Mouse (Mus musculus) liver, embryonic 12.5 days (tissue): ENCODE results near the gene M6pr. TPM values are rescaled to one million over a fixed set of nuclear protein-coding genes. Genes with fewer than 3 reads are reported as not detected.

ENCODE experiments used
- ATAC-seq: fragments of 200-750 bp; cut with Nextera tagmentation; 2 replicates; pipeline ENCODE4 v1.8.0; 2017; ENCODE audit warnings: moderate number of reproducible peaks, mild to moderate bottlenecking, moderate library complexity
- H3K27ac ChIP-seq: fragments of 300-500 bp; sonication (generic); 2 replicates; pipeline ENCODE4 v1.5.1; 2016; ENCODE audit warnings: mild to moderate bottlenecking
- H3K27me3 ChIP-seq: fragments of 300-500 bp; sonication (generic); replicated peaks from 2 replicates; pipeline ENCODE4 v1.6.1; 2016; ENCODE audit warnings: mild to moderate bottlenecking, moderate library complexity
- H3K36me3 ChIP-seq: fragments of 300-500 bp; sonication (generic); 2 replicates; pipeline ENCODE4 v1.6.1; 2016; ENCODE audit warnings: mild to moderate bottlenecking, moderate library complexity
- H3K4me1 ChIP-seq: fragments of 300-500 bp; sonication (generic); 2 replicates; pipeline ENCODE4 v1.6.1; 2016
- H3K4me2 ChIP-seq: fragments of 300-500 bp; sonication (generic); 2 replicates; pipeline ENCODE4 v1.6.1; 2016; ENCODE audit warnings: mild to moderate bottlenecking, moderate library complexity
- H3K4me3 ChIP-seq: fragments of 300-500 bp; sonication (generic); 2 replicates; pipeline ENCODE4 v1.5.1; 2016; ENCODE audit warnings: mild to moderate bottlenecking, moderate library complexity
- H3K9ac ChIP-seq: fragments of 300-500 bp; sonication (generic); 2 replicates; pipeline ENCODE4 v1.6.1; 2016; ENCODE audit warnings: mild to moderate bottlenecking, moderate library complexity
- H3K9me3 ChIP-seq: fragments of 300-500 bp; sonication (generic); replicated peaks from 2 replicates; pipeline ENCODE4 v1.6.1; 2016; ENCODE audit warnings: mild to moderate bottlenecking, moderate library complexity
- WGBS: fragments of 180-500 bp; shearing (Covaris S2); methylation state at CpG from one replicate; pipeline ENCODE4 v1.1.7; 2016; ENCODE audit not compliant: insufficient replicate concordance; 5-methylcytosine and 5-hydroxymethylcytosine counted together
- polyA plus RNA-seq: library from polyadenylated mRNA; unstranded; fragments of >200 nt; fragmentation: Nextera tagmentation; extraction: Ambion mirVana; gene quantifications from 2 replicates; pipeline ENCODE4 v1.2.1, GENCODE M21; 2016

The M6pr gene
- polyA plus RNA-seq, 1 experiment from 2014 or later: 116 TPM

DNA sequence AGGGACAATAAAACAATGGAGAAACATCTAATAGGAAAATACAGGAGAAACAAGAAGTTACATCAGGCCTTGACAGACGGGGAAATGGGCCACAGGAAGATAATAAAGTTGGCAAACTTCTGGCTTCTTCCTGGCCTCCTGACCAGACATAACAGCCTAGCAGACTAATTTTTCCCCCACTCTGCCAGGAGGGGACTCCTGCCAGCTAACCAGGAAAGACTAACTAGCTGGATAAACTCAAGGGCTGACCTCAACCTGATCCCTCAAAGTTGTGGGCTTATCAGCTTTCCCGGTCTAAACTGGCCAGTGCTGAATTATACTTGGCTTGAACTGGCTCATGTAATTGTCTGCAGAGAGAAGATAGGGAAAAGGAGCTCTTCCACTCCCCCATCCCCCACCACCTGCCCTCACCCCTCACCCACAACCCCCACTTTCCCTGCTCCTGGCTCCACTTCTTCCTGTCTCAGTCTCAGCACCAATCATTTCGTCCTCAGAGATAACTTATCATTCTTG lies 8.8 kb upstream of the M6pr start:
- no peak for ATAC-seq
- Histone ChIP-seq H3K4me1 (peaks cover 19% of the 10 kb centered on the region), H3K27ac (no peak overlapping the region), H3K36me3 (no peaks in the 10 kb centered on the region), H3K9me3 (no peaks in the 10 kb centered on the region), H3K9ac (no peak overlapping the region), H3K4me2 (no peak overlapping the region), H3K27me3 (peaks cover 5% of the 10 kb centered on the region; the same call in 1 of the 2 replicates), H3K4me3 (no peak overlapping the region)
- 15% methylated on average over 3 of the region's 3 CpGs for WGBS

DNA sequence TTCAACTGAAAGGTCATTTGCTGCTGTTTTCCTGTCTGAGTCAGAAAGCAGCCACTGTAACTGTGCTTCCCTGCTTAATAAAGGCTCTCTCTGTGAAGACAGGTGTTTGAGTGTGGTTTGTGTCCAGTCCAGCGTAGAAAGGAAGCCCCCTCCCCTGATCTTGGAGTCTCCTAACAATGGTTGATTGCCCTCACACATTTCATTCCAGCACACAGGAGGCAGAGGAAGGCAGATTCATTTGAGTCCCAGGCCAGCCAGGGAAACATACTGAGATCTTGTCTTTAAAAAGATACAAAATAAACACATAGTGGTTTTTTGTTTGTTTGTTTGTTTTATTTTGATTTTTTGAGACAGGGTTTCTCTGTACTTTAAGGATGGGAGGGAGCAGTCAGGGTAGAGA lies 6.4 kb upstream of the M6pr start:
- no peak for ATAC-seq
- H3K4me1 ChIP-seq: peaks cover 15% of the 10 kb centered on the region
- no peak overlapping the region for H3K9ac ChIP-seq
- 55% methylated on average over 1 of the region's 1 CpGs for WGBS
- H3K4me2 ChIP-seq: no peak overlapping the region
- no peaks in the 10 kb centered on the region for H3K36me3 ChIP-seq
- H3K27ac ChIP-seq: no peak overlapping the region
- no peaks in the 10 kb centered on the region for H3K9me3 ChIP-seq
- no peak overlapping the region for H3K4me3 ChIP-seq
- peaks cover under 1% of the 10 kb centered on the region; the same call in 1 of the 2 replicates for H3K27me3 ChIP-seq

DNA sequence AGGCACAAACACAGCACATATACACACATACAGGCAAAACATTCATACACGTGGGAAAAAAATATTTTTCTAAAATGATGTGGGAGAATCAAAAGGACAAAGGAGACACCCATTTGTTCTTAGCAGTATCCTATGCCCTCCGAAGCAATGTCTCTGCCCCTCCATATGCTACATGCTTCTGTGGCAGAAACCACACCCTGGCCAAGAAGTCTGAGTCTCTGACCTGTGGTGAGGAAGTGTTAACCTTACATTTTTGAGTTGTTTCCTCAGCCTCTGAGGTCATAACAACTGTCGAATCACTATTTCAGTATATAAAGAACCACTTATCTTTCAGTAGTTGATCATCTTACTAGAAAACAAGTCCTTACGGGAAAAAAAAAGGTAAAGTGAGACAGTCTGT lies 5.9 kb upstream of the M6pr start:
- H3K9me3 ChIP-seq: no peaks in the 10 kb centered on the region
- 65% methylated on average over 4 of the region's 4 CpGs for WGBS
- ATAC-seq: no peak
- H3K4me2 ChIP-seq: no peak overlapping the region
- no peak overlapping the region for H3K27ac ChIP-seq
- H3K4me3 ChIP-seq: no peak overlapping the region
- peaks cover 12% of the 10 kb centered on the region for H3K4me1 ChIP-seq
- H3K36me3 ChIP-seq: no peaks in the 10 kb centered on the region
- H3K27me3 ChIP-seq: no peaks in the 10 kb centered on the region
- H3K9ac ChIP-seq: no peak overlapping the region

DNA sequence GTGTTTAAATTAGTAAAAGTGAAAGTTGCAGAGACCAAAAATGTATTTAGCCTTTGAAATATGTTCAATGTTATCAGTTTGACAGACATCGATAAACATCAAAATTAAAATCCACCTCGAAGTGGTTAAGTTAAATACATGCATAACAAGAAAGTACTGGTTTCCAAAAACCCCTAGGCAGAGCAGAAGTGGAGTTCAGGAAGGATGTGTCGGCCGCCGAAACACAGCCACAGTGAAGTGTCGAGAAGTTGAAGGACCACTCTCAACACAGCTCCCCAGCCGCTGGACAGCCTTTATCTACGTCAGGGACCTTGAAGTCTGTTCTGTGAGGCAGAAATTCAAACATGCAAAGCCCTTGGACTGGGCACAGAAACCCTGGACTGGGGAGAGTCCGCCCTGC lies 5.0 kb upstream of the M6pr start:
- H3K4me3 ChIP-seq: no peak overlapping the region
- ATAC-seq: no peak
- H3K27me3 ChIP-seq: no peaks in the 10 kb centered on the region
- no peak overlapping the region for H3K4me2 ChIP-seq
- H3K4me1 ChIP-seq: peaks cover 5% of the 10 kb centered on the region; the same call in 1 of the 2 replicates
- no peaks in the 10 kb centered on the region for H3K36me3 ChIP-seq
- H3K9ac ChIP-seq: no peak overlapping the region
- no peaks in the 10 kb centered on the region for H3K9me3 ChIP-seq
- WGBS: 58% methylated on average over 9 of the region's 9 CpGs
- no peak overlapping the region for H3K27ac ChIP-seq

DNA sequence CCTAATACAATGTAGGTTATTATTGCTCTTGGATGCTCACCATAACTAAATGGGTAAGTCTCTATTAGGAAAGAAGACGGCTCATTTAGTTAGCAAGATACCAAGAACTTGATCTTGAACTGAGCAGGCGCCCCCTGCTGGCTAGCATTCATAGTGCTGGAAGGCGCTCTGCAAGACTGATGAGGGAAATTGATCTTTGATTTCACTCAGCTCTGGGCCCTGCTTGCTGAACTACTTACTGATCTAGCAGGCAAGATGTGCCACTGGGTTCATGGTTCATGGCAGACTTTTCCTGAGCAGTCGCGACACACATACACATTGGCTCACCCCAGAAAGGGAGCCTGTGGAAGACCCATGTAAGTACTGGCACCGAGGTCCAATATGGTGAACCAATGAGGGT lies 4.2 kb upstream of the M6pr start:
- no peaks in the 10 kb centered on the region for H3K9me3 ChIP-seq
- no peak for ATAC-seq
- H3K4me2 ChIP-seq: no peak overlapping the region
- peaks cover 5% of the 10 kb centered on the region; the same call in 1 of the 2 replicates for H3K4me1 ChIP-seq
- H3K36me3 ChIP-seq: no peaks in the 10 kb centered on the region
- H3K4me3 ChIP-seq: no peak overlapping the region
- H3K27me3 ChIP-seq: no peaks in the 10 kb centered on the region
- H3K9ac ChIP-seq: no peak overlapping the region
- H3K27ac ChIP-seq: no peak overlapping the region
- WGBS: 31% methylated on average over 6 of the region's 6 CpGs

DNA sequence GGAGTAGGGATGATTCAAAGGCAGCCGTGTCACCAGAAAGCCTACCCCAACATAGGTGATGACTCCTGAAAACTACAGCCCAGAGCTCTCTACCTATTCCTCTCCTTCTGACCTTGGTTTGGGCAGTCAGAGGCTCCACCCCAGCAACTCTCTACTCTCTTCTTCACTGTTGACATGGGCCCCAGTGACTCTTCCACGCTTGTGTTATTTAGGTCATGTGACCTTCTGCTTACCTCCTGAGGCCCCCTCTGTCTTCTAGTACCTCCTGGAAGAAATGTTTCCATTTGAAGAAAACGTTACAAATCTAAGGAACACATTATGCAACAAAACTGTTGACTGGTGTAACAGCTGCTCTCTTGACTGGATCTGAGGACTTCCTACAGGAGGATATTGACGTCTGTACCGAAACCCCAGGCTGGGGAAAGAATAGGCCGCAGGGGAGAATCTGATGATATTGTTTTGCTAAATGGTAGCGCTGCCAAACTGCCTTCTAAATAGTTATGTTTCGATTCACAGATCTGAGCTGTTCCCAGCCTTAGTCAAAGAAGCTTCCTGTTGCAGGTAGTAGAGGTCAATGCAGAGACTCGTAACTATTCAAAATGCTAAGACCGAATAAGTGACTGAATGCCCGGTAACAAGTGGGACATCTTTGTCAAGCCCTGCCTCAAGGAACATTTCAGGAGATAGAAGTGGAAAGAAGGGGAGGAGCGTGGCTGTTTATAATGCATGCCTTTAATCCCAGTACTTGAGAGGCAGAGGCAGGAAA lies 3.5 kb upstream of the M6pr start:
- Histone ChIP-seq H3K4me3 (no peak overlapping the region), H3K36me3 (no peaks in the 10 kb centered on the region), H3K4me2 (no peak overlapping the region), H3K9me3 (no peaks in the 10 kb centered on the region), H3K27ac (no peak overlapping the region), H3K4me1 (peaks cover 2% of the 10 kb centered on the region), H3K27me3 (no peaks in the 10 kb centered on the region), H3K9ac (no peak overlapping the region)
- 74% methylated on average over 12 of the region's 12 CpGs for WGBS
- ATAC-seq: no peak

DNA sequence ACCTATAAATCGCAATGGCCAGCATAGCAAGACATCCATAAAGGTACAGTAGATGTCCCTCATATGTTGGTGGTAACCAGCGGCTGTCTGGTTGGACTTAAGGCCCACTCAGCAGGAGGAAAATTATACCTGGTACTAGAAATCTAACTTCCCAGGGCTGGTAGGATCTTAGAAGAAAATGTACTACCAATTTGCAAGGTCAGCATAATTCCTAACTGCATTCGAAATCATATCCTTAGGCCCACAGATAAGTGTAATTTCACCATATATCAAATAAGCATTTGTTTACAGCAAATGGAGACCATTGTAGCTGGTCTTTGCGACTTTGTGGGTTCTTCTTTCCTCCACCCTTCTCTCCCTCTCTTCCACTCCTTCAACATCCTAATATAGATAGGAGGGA lies 1.8 kb upstream of the M6pr start:
- H3K9me3 ChIP-seq: no peaks in the 10 kb centered on the region
- H3K27ac ChIP-seq: no peak overlapping the region
- H3K9ac ChIP-seq: no peak overlapping the region
- H3K4me3 ChIP-seq: no peak overlapping the region
- WGBS: 78% methylated on average over 4 of the region's 4 CpGs
- peaks cover 18% of the 10 kb centered on the region for H3K4me1 ChIP-seq
- H3K36me3 ChIP-seq: peaks cover 4% of the 10 kb centered on the region
- ATAC-seq: no peak
- H3K27me3 ChIP-seq: no peaks in the 10 kb centered on the region
- H3K4me2 ChIP-seq: no peak overlapping the region

DNA sequence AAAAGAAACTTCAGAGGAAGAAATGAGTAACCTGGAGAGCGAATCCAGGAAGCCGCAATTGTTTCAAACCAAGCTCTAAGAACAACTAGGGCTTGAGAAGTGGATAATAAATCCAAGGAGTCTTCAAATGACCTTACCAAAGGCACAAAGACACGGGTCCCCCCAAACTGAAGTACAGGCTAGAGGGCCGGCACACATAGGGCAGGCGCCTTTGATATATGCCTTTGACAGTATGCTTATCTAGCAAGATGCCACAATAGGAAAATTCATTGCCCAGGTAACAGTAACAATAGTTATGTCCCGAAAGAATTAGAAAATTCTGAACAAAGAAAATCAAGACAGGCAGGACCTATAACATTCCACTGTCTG lies 400 bp upstream of the M6pr start:
- peak overlapping the region; percentile 75 for H3K4me2 ChIP-seq
- 71% methylated on average over 6 of the region's 6 CpGs for WGBS
- ATAC-seq: peak; percentile 0; the same call in 1 of the 2 replicates
- peaks cover 18% of the 10 kb centered on the region for H3K4me1 ChIP-seq
- H3K27ac ChIP-seq: no peak overlapping the region
- H3K4me3 ChIP-seq: peak overlapping the region; percentile 98
- peaks cover 18% of the 10 kb centered on the region for H3K36me3 ChIP-seq
- peak overlapping the region; percentile 98; the same call in 1 of the 2 replicates for H3K9ac ChIP-seq
- H3K9me3 ChIP-seq: no peaks in the 10 kb centered on the region
- no peaks in the 10 kb centered on the region for H3K27me3 ChIP-seq

DNA sequence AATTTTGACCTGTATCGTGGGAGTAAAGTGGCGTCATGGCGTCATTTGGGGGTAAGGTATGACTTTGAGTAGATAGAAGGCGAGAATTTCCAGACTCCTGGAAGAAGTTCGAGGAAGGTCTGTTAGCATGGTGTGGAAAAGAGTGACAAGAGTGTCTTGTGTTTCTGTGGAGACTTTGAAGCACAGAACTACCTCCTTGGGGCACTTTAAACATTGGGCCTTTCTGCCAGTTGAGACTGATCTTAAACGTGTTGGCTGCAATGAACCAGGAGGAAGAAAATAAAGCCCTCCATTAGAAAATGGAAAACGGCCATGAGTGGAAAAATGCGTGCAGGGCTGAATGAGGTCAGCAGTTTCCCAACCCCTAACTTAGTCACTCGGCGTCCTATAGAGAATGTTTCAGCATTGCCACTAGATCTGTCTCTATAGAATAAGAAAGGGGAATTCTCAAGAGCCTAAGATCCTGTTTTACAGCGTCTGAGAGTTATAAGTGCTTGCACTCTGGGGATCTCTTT lies 983 bp downstream of the M6pr start:
- Histone ChIP-seq H3K9me3 (no peaks in the 10 kb centered on the region), H3K27me3 (no peaks in the 10 kb centered on the region), H3K36me3 (peaks cover 32% of the 10 kb centered on the region), H3K4me1 (peaks cover 18% of the 10 kb centered on the region), H3K9ac (peak overlapping the region; percentile 98), H3K27ac (peak overlapping the region; percentile 89), H3K4me2 (peak overlapping the region; percentile 75), H3K4me3 (peak overlapping the region; percentile 98)
- no peak for ATAC-seq
- WGBS: 2% methylated on average over 11 of the region's 11 CpGs

DNA sequence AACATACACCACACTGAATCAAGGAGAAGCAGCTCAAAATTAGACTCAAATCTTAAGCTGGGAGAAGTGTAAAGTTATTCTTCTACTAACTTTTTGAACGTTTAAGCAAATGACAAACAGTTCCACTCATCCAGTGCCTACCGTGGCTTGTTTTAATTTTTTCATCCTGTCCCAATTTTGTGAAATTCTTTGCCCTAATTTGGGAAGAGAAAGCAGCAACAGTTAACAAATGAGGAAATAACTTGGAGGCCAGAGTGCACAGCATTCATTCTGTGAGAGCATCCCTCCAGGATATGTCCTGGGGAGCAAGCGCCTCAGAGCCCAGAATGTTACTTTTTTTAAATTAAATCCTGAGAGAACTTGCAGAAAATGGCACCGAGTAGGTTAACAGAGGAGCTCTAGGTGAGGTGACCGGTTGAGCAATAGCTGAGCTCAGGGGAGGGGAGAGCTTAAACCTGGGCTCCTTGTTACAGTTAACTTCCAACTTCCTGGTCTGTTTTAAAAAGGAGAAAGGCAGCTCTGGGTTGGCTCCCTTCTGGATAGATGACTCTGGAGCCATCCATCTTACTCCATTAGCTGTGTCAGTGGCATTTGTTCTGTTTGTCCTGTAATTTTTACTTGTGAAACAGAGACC lies 1.8 kb downstream of the M6pr start:
- peaks cover 18% of the 10 kb centered on the region for H3K4me1 ChIP-seq
- peak overlapping the region; percentile 75 for H3K4me2 ChIP-seq
- H3K36me3 ChIP-seq: peaks cover 40% of the 10 kb centered on the region
- H3K4me3 ChIP-seq: peak overlapping the region; percentile 98
- H3K27ac ChIP-seq: peak overlapping the region; percentile 89
- 38% methylated on average over 5 of the region's 5 CpGs for WGBS
- ATAC-seq: no peak
- H3K27me3 ChIP-seq: no peaks in the 10 kb centered on the region
- H3K9me3 ChIP-seq: no peaks in the 10 kb centered on the region
- H3K9ac ChIP-seq: peak overlapping the region; percentile 98

DNA sequence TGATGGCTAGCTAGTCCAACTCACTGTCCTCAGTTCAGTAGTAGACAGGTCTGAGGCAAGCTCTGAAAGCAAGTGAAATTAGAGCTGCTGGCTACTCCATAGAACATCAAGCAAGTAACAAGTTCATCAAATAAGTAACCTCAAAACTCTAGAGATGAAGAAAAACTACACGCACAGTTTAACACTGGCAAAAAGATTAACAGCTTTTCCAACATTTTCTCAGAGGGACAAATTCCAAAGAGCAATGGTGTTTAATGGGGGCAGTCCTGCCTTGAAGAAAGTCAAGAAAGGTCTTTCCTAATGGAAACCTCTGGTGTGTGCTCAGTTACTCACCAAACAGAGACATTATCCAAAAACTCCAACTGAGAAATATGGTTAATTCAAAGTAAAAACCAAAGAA lies 10.2 kb downstream of the M6pr start:
- H3K9me3 ChIP-seq: no peaks in the 10 kb centered on the region
- H3K27ac ChIP-seq: no peak overlapping the region
- no peaks in the 10 kb centered on the region for H3K27me3 ChIP-seq
- no peaks in the 10 kb centered on the region for H3K4me1 ChIP-seq
- H3K36me3 ChIP-seq: peaks cover 88% of the 10 kb centered on the region
- no peak overlapping the region for H3K4me3 ChIP-seq
- H3K4me2 ChIP-seq: no peak overlapping the region
- WGBS: 76% methylated on average over 1 of the region's 1 CpGs
- no peak overlapping the region for H3K9ac ChIP-seq
- no peak for ATAC-seq

DNA sequence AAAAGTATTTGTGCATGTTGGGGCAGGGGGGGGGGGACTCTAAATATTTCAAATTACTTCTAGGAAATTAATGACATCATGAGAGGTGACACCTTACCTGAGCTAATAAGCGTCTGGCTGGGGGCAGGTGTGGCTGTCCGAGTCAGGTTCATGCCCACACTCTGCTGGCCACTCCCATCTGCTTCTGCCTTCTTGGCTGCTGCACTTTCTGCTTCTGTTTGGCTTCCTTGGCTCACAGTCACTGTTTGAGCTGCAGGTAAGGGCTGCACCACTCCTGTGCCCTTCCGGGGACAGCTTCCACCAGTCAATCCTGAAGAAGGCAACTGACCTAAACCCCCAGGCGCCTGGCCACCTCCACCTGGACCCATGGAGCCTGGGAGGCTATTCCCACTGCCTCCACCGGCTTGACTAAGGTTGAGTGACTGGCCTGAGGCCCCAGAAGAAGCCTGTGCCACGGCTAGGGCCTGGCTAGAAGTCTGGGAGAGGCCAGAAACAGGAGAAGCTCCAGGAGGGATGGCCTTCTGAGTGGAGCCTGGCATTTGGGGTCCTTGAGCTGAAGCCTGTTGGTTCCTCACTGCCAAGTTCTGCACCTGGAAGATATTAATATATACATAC lies 16.9 kb downstream of the M6pr start:
- Histone ChIP-seq H3K27me3 (no peaks in the 10 kb centered on the region), H3K27ac (no peak overlapping the region), H3K9me3 (no peaks in the 10 kb centered on the region), H3K4me2 (no peak overlapping the region), H3K9ac (no peak overlapping the region), H3K4me1 (no peaks in the 10 kb centered on the region), H3K36me3 (peaks cover 29% of the 10 kb centered on the region), H3K4me3 (no peak overlapping the region)
- no peak for ATAC-seq
- 83% methylated on average over 6 of the region's 6 CpGs for WGBS
